Mouse (Mus musculus): ENCODE measurements around the gene Dcaf8. TPM values are rescaled to one million over a fixed set of nuclear protein-coding genes. Genes with fewer than 3 reads are reported as not detected.
A peak's percentile ranks its signal among the peaks of the same experiment; 100 is the strongest.
"Not testable (repeated sequence)": the region's sequence is repeated elsewhere in the genome, so short reads cannot be mapped to it uniquely, and the experiment has no call there.

Gene Dcaf8
- total RNA-seq, 2 experiments from 2014 or later = 109 to 114 TPM

DNA sequence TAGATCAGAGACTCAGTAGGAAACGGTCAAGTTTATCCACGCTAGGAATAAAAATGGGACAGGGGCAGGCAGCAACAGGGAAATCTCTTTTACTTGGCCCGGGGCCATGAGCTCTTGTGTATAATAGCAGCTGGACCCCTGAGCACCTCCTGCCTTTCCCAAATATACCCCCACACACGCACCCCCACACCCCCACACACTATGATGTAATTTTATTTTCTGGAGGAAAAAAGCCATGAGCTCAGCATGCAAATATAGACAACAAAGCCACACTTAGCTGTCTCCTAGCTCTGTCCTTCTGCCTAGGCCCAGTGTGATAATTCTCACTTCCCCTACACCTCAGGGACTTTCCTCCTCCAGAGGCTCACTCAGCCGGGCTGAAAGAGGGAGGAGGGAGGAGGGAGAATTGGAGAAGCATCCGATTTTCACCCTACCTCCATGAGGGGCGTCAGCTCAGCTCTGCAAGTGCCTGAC, 59.3 kb downstream of the Dcaf8 start:
- no peak for DNase-seq (ENCODE audit: low spot score)
- intact Hi-C loops (cut with DNase I) = loop anchor here (1.0 kb wide), 1 partner anchor 10 kb away; no protein-coding TSS in a partner anchor

DNA sequence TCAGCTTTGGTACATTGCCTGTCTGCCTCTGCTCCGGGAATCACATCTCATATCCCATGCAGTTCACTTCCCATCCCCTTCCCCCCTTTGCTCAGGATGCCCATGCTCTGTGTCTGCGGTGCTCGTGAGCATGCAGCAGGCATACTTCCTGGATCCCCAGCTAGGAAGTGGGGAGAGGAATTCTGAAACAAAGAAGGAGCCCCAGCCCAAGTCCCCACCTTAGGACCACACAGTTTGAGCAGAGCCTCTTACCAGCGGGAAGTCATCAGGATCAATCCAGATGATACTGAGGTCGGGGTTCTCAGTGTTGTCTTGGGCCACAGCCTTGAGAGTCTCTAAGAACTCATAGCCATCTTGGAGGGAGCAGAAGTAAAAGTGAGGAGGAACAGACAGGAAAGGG, 64.9 kb downstream of the Dcaf8 start:
- DNase-seq (ENCODE audit: low spot score) = no peak
- intact Hi-C loops (cut with DNase I) = no loop called here

DNA sequence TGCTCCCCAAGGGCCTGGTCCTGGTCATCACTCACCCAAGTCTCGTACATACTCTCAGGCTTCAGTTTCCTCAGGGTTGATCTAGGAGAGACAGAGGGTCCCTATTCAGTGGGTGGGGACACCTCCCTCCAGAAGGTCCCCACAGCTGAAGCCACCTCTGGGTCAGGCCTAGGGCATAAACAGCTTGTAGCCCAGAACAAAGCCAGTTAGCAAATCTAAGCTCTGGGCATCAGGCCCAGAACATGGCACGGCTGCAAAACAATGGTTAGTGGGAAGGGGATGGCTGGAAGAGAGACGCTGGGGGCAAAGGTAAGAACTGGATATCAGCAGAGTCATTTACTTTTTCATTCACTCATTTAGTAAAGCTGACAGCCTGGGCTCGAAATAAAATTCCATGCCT, 65.9 kb downstream of the Dcaf8 start:
- DNase-seq (ENCODE audit: low spot score) = no peak
- intact Hi-C loops (cut with DNase I) = loop anchor here (1.0 kb wide), 1 partner anchor 51 kb away; no protein-coding TSS in a partner anchor

DNA sequence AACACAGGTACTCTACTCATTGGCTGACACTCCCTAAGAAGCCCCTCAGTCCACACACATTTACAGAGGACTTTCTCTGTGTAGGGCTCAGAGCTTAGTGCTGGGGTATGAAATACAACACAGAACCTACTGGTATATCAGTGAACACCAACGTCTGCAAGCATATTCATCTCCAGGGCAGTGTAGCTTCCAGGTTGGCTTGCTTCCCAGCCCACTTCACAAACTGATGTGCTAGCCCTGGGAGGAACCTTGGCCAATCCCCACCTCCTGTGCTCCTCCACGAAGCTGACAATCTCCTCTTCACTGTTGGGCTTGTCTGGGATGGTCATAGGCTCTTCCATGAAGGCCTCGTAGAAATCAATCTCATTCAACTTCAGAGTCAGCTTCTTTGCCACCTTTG, 66.9 kb downstream of the Dcaf8 start:
- intact Hi-C loops (cut with DNase I) = loop anchor here (1.0 to 5.0 kb wide), 2 partner anchors 52 to 98 kb away; no protein-coding TSS in a partner anchor
- no peak for DNase-seq (ENCODE audit: low spot score)

DNA sequence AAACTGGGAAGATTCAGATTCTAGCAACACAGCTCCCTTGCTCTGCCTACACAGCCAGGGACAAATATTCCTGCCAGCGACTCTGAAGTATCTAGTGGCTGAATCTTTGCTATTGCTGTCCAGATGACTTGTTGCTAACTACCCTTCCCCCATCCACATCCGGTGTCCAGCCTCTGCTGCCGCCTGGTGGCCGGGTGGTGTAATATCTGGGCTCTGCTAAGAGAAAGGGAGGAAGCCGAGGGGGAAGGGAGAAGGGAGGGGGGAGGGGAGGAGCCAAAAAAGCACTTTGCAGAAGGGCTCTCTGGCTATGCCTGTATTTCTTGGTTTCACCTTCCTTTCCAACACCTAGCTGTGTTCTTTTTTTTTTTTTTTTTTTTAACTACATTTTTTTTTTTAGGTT, 69.3 kb downstream of the Dcaf8 start:
- intact Hi-C loops (cut with DNase I) = loop anchor here (1.0 to 5.0 kb wide), 2 partner anchors 10 to 95 kb away; no protein-coding TSS in a partner anchor
- DNase-seq (ENCODE audit: low spot score) = peak; percentile 92

DNA sequence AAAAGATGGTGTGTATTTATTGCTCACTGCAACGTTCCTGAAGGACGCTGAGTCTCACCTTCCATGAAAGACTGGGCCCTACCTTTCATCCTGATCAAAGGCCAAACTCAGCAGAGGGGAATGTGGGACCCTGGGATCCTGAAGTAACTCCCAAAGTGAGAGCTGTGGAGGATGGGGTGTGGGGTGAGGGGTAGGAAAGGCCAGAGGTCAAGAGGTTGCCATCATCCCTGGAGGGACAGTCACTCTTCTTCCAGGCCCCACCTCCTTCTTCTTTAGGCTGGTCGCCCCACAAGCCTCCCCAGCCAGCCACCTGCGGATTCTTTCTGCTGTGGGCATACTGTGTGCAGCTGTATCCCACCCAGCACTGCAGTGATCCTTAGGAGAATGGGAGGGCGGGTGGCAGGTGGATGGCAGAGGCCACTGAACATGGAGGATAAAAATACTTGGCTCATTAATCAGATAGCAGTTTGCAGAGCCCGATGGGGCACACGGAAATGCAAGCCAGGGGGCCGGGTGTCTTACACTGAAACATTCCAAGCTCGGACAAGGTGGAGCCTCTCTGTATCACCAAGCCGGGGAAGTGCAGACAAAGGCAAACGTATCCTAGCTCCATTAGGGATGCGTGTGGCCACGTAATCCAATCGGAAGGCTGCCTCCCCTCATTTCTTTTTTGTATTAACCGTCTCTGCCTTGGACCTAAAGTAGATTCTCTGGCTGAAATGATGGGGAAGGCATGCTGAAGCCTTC, 70.5 kb downstream of the Dcaf8 start:
- DNase-seq (ENCODE audit: low spot score) = no peak
- intact Hi-C loops (cut with DNase I) = loop anchor here (5.0 kb wide), 1 partner anchor 94 kb away; no protein-coding TSS in a partner anchor

DNA sequence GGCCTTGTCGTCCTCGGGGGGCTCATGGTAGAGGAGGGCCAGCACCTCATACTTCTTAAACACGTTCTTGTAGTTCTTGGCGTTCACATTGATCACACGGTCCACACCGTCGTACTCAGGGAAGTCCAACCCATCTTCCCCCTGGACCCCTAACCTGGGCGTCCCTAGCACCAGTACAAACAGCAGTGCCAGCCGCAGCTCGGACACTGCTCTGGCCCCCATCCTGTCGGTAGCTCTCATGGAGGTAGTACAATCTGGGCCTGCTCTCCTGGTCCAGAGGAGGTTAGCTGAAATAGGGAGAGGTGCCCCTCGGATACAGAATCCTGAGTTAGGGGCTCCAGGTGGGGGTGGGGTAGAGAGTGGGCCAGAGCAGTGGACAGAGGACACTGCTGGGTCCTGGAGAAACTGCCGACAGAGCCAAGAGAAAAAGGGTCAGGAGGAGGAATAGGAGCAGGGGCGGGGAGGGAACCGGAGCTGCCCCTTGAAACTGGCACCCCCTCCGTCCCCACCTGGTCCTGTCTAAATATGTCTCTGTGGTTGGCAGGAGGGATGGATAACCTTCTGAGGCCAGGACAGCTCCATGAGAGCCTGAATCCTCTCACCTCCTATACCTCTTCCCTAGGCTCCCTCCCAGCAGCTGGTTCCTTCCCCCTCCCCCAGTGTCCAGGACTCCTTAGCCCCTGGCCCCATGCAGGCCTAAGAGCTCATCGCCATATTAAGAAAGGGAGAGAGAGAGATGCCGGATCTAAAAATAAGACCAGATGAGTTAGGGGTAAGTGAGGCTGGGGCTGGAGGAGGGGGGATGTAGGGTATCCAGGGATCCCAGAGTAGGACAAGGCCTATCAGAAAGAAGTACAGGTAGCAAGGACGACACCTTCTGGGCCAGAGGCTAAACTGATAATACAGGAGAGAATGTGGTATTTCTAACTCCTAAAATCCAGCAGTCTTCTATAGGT, 71.8 kb downstream of the Dcaf8 start, which contains the start of gene Casq1:
Gene Casq1, minus strand, starts transcription at position 418 of the 956 bp plus-strand sequence.
- no peak for DNase-seq (ENCODE audit: low spot score)
- intact Hi-C loops (cut with DNase I) = loop anchor here (5.0 kb wide), 1 partner anchor 93 kb away; no protein-coding TSS in a partner anchor

DNA sequence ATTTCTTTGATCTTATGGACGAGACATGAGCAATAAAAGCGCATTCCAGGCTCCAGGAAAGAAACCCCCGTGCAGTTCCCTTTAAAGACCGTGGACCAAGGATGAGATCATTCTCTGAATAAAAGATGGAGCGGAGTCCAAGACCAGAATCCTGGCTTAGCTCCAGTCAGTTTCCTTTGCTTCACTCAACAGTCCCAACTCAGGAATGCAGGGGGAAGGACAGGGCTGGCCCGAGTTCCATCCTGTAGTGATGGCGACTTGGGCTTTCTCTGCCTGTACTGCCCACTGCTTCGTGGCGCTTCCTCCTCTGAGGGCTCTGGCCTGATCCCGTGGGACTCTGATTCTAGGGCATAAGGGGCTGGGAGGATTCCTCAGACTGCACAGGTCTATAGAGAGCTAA, 72.5 kb downstream of the Dcaf8 start:
- peak; percentile 77 for DNase-seq (ENCODE audit: low spot score)
- intact Hi-C loops (cut with DNase I) = no loop called here

DNA sequence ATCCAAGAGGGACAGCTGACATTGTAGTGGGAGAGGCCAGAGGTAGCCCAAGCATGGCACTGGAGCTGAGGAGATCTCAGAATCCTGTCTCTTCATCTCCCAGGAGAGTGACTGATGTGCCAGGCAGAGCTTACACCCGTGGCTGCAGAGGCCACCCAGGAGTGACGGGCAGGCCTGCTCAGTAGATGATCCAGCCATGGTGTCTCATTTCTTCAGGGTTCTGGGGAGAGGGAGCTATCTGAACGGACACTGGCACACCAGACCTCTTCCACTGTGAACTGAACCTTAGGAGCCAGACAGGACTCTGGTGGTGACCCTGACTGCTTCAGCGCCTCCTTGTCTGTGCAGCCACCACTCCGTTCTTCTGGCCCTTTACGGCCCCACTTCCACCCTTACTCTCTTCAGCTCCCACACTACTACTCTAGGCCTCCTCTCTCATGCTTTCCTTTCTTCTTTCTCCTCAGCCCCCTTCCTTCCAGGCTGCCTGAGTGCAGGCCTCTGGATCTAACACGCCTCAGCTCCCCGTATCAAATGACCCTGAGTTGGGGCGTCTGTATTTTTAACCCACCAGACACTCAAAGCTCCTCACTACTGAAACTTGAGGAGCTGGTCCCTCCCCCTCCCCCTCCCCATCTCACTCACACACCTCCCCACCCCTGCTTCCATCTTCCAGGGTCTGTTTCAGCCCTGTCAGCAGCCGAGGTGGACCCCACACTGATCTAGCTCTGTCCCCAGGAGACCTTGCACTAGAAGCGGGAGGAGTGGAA, 73.6 kb downstream of the Dcaf8 start:
- intact Hi-C loops (cut with DNase I) = loop anchor here (2.0 kb wide), 1 partner anchor 21 kb away; no protein-coding TSS in a partner anchor
- no peak for DNase-seq (ENCODE audit: low spot score)

DNA sequence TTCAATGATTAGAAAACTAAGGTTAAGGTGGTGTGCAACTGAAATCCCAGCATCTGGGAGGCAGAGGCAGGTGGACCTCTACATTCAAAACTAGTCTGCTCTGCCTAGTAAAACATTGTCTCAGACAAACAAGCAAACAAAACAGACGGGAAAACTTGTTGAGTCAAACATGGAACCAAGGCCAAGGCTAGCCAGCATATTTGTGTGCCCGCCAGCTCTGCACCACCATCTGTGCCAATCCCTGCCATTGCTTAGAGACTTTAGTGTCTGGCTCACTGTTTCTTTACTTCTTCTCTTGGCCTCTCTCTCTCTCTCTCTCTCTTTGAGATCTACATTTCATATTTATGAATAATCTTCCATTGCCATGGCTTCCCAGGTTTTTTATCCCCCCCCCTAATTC, 80.3 kb downstream of the Dcaf8 start:
- intact Hi-C loops (cut with DNase I) = no loop called here
- DNase-seq (ENCODE audit: low spot score) = no peak

DNA sequence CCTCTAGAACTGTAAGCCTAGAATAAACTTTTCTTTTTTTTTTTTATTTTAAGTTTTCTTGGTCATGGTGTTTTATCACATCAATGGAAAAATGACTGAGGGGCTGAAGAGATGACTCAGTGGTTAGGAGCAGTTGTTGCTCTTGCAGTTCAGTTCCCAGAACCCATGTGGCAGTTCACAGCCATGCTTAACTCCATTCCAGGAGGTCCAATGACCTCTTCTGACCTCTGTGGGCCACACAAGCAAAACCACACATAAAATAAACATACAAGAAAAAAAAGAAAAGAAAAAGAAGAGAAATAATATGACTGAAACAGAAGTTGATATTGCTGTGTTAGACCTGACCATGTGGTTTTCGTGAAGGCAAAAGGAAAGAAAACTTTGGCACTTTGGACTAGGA, 81.3 kb downstream of the Dcaf8 start:
- intact Hi-C loops (cut with DNase I) = no loop called here
- DNase-seq (ENCODE audit: low spot score) = no peak

DNA sequence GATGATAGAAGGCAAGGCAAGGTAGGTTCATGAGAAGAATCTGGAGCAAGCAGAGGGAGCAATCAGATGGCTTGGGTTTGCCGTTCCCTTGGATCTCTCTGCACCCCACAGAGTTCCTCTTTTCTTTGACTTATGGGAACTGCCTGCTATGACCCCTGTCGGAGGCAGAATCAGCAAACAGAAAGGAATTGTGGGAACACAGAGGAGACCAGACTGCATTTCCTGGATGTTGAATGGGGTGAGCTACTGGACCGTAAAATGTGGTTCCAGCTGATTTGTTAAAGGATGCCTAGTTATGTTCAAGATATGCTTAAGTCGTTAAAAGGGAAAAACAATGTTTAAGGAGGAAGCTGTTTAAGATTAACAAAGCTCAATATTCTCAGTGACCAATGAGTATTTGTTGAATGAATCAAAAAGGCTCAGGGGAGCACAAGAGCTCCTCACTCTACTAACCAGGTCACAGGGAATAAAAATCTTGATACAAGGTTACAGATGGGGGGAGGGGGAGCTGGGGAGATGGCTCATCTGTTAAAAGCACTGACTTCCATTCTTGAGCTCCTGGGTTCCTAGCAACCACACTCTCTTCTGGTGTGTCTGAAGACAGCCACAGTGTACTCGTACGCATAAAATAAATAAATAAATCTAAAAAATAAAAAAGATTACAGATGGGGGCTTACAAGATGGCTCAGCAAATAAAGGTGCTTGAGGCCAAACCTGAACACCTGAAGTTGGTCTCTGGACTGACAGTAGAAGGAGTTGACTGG, 93.2 kb downstream of the Dcaf8 start:
- intact Hi-C loops (cut with DNase I) = loop anchor here (10.0 kb wide), 1 partner anchor 196 kb away; no protein-coding TSS in a partner anchor
- no peak for DNase-seq (ENCODE audit: low spot score)

DNA sequence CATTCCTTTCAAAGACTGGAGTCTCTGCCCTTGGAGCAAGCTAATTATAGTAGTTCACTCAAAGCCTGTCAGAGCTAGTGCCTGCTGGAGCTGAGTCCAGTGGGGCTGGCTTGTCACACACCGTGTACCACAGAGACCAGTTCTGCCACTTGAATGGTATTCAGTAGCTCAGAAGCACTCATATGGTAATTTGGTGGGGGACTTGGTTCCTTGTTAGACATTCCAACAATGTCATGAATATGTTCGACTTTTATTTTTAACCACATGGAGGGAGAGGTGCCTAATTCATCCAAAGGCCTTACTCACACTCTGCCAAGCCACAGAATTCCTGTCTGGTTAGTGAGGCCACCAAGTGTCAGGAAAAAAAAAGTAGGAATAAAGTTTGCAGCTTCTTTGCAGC, 94.5 kb downstream of the Dcaf8 start:
- no peak for DNase-seq (ENCODE audit: low spot score)
- intact Hi-C loops (cut with DNase I) = loop anchor here (2.0 to 10.0 kb wide), 3 partner anchors 20 to 198 kb away; no protein-coding TSS in a partner anchor

DNA sequence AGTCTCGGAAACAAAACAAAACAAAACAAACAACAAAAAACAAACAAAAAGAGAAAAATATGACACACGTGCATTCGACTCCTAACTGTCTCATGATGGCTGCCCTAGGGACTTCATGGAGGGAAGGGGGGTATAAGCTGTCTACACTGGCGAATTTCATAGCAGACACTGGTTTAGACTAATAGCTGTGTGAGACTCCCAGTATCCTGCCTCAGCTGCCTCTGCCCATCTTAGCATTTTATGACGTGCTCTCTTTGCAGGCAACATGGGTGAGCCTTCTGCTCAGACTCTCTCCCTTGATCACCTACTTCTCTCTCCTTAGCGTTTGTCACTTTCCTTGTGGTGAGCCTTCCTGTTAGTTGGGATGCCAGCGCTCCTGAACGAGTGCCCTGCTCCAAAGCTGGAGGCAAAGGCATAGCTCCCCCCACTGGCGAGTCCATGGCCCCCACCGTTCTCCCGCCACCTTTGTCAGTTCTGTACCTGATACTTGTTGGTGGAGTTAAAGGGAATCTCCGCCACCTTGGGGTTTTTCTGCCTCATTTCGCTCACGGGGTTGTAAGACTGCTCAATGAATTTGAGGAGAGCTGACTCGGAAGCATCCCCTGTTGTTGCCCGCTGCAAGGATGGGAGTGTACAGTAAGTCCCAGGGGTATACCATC, 95.8 kb downstream of the Dcaf8 start:
- no peak for DNase-seq (ENCODE audit: low spot score)
- intact Hi-C loops (cut with DNase I) = loop anchor here (2.0 to 10.0 kb wide), 4 partner anchors 21 to 199 kb away; no protein-coding TSS in a partner anchor

DNA sequence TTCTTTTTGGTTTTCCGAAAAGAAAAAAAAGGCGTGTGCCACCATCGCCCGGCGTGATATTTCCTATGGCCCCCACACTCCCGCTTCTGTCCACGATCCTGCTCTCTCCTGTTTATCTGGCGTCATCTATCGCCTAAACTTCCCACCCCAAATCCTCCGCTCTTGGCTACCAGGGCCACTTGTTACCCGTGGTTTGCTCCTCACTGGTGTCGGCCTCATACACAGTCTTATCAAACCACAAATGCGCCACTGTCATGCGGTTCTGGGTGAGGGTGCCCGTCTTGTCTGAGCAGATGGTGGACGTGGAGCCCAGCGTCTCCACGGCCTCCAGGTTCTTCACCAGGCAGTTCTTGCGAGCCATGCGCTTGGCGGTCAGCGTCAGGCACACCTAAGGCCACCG, 96.8 kb downstream of the Dcaf8 start:
- intact Hi-C loops (cut with DNase I) = loop anchor here (2.0 to 10.0 kb wide), 4 partner anchors 82 to 200 kb away; partner anchors contain the start of gene Dcaf8
- not testable (repeated sequence) for DNase-seq (ENCODE audit: low spot score)
